Mouse (Mus musculus): Measurements from ENCODE around the gene Tlx3. TPM values are rescaled to one million over a fixed set of nuclear protein-coding genes. Genes with fewer than 3 reads are reported as not detected.
A peak's percentile ranks its signal among the peaks of the same experiment; 100 is the strongest.

Tlx3 gene
- polyA plus RNA-seq, 1 experiment from 2014 or later, result not detected

- no peak overlapping the region for H3K27ac ChIP-seq (ENCODE audit: low read depth, low read length)
- no peak overlapping the region for H3K9ac ChIP-seq (ENCODE audit: low read length)
- ATAC-seq (replicated peaks; ENCODE audit: low FRiP score) (peak; percentile 71; the same call in 1 of the 2 replicates), DNase-seq (ENCODE audit: low spot score) (no peak)
- peaks cover 4% of the 10 kb centered on the region for H3K9me3 ChIP-seq (ENCODE audit: control insufficient read depth, low read length)
- no peak overlapping the region for H3K4me2 ChIP-seq (ENCODE audit: low read depth, low read length, severe bottlenecking)
- no peak overlapping the region for H3K4me3 ChIP-seq (ENCODE audit: low read depth, low read length)
- under 1% methylated on average over 12 of the region's 12 CpGs for WGBS
- H3K36me3 ChIP-seq (ENCODE audit: control insufficient read depth, insufficient read depth, low read length), result no peaks in the 10 kb centered on the region
- H3K4me1 ChIP-seq (replicated peaks; ENCODE audit: control insufficient read depth, insufficient read depth, low read length), result 0 out of 2 replicates have a peak, but pooled peaks cover 3% of the 10 kb centered on the region
- peaks cover 59% of the 10 kb centered on the region for H3K27me3 ChIP-seq (ENCODE audit: control insufficient read depth, insufficient read depth, low read length)
Observed at GRCm38 (mm10) chr11:33193695-33194094, 9.7 kb downstream of the Tlx3 start.

DNA sequence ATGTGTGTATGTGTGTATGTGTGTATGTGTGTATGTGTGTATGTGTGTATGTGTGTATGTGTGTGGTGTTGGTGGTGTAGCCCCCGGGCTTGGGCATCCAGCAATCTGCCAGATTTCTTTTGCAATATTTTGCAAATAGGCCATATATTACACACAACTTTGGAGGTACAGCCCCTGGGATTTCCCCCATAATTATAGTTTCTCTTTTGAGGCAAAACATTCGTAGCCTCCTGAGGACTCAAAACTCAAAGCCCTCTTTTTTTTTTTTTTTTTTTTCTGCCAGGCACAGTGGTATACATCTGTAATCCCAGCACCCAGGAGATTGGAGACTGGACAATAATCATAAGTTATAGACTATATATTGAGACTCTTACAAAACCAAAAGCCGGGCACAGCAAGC lies 21.6 kb downstream of the Tlx3 start:
- Histone ChIP-seq H3K9me3 (ENCODE audit: control insufficient read depth, low read length) (no peaks in the 10 kb centered on the region), H3K36me3 (ENCODE audit: control insufficient read depth, insufficient read depth, low read length) (no peaks in the 10 kb centered on the region), H3K27me3 (ENCODE audit: control insufficient read depth, insufficient read depth, low read length) (peaks cover 7% of the 10 kb centered on the region; the same call in 1 of the 2 replicates), H3K4me1 (replicated peaks; ENCODE audit: control insufficient read depth, insufficient read depth, low read length) (no peaks in the 10 kb centered on the region), H3K4me3 (ENCODE audit: low read depth, low read length) (no peak overlapping the region), H3K27ac (ENCODE audit: low read depth, low read length) (no peak overlapping the region), H3K9ac (ENCODE audit: low read length) (no peak overlapping the region), H3K4me2 (ENCODE audit: low read depth, low read length, severe bottlenecking) (no peak overlapping the region)
- ATAC-seq (replicated peaks; ENCODE audit: low FRiP score) (no peak), DNase-seq (ENCODE audit: low spot score) (no peak)
- WGBS, result 81% methylated on average over 3 of the region's 3 CpGs

DNA sequence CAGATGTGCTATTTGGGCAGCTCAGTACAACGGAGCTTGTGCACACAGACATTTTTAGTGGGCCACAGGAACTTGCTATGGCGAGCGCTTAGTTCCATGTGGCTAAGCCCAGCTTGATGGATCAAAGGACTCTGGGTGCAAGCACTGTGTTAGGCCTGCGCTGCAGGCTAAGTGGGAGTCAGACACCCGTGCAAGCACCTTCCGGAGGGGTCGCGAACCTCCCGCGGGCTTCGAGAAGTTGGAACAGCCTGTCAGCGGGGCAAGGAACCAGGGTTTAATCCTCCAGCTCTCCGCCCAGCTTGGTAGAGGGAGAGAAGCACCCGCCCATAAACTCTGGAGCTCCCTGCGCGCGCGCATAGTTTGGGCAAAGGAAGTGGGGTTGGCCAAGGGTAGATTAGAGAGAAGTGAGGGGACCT lies 22.7 kb downstream of the Tlx3 start:
- 2% methylated on average over 18 of the region's 18 CpGs for WGBS
- Histone ChIP-seq H3K4me2 (ENCODE audit: low read depth, low read length, severe bottlenecking) (peak overlapping the region; percentile 40), H3K27me3 (ENCODE audit: control insufficient read depth, insufficient read depth, low read length) (peaks cover 7% of the 10 kb centered on the region; the same call in 1 of the 2 replicates), H3K27ac (ENCODE audit: low read depth, low read length) (no peak overlapping the region), H3K9me3 (ENCODE audit: control insufficient read depth, low read length) (no peaks in the 10 kb centered on the region), H3K4me1 (replicated peaks; ENCODE audit: control insufficient read depth, insufficient read depth, low read length) (no peaks in the 10 kb centered on the region), H3K36me3 (ENCODE audit: control insufficient read depth, insufficient read depth, low read length) (no peaks in the 10 kb centered on the region), H3K9ac (ENCODE audit: low read length) (no peak overlapping the region), H3K4me3 (ENCODE audit: low read depth, low read length) (peak overlapping the region; percentile 6; the same call in 1 of the 2 replicates)
- ATAC-seq (replicated peaks; ENCODE audit: low FRiP score) (peak; percentile 39; the same call in 1 of the 2 replicates), DNase-seq (ENCODE audit: low spot score) (peak; percentile 63)

- Histone ChIP-seq H3K4me3 (ENCODE audit: low read depth, low read length) (no peak overlapping the region), H3K27ac (ENCODE audit: low read depth, low read length) (no peak overlapping the region), H3K36me3 (ENCODE audit: control insufficient read depth, insufficient read depth, low read length) (no peaks in the 10 kb centered on the region), H3K9ac (ENCODE audit: low read length) (no peak overlapping the region), H3K4me2 (ENCODE audit: low read depth, low read length, severe bottlenecking) (no peak overlapping the region), H3K9me3 (ENCODE audit: control insufficient read depth, low read length) (no peaks in the 10 kb centered on the region), H3K27me3 (ENCODE audit: control insufficient read depth, insufficient read depth, low read length) (peaks cover 7% of the 10 kb centered on the region; the same call in 1 of the 2 replicates), H3K4me1 (replicated peaks; ENCODE audit: control insufficient read depth, insufficient read depth, low read length) (no peaks in the 10 kb centered on the region)
- ATAC-seq (replicated peaks; ENCODE audit: low FRiP score) (no peak), DNase-seq (ENCODE audit: low spot score) (no peak)
- 22% methylated on average over 1 of the region's 1 CpGs for WGBS
Observed at GRCm38 (mm10) chr11:33179802-33180201, 23.6 kb downstream of the Tlx3 start.

DNA sequence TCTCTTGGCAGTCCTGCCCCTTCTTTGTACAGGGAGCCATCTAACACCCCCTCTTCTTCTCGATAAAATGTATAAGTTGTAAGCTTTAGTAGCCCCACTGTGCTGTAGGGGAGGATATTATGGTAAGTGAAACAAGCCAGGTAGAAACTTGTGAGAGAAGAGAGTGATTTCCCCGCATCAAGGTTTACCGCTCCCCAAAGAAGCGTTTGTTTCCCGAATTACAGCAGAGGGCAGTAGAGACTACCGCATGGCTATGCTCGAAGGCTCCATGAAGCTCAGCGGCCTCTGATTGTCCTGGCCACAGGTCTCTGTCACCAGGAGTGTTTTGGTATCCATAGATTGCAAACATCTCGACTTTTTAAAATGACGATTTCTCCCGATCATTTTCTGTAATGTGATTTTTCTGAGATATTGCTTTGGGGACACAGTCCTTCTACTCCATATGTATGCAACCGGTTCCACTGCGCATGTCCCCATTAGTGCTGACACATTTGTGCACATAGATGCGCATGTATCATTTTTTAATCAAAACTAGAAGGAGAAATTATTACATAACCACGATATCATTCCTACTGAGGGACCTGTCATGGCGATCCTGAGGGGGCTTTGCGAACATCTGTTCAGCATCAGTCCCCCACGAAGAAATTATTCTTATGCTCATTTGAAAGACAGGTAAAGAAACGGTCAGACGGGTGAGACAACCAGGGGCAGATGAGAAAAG lies 26.7 kb downstream of the Tlx3 start:
- DNase-seq (ENCODE audit: low spot score) (peak; percentile 71), ATAC-seq (replicated peaks; ENCODE audit: low FRiP score) (0 out of 2 replicates have a peak, but pooled peaks have one; percentile 56)
- Histone ChIP-seq H3K4me3 (ENCODE audit: low read depth, low read length) (no peak overlapping the region), H3K9ac (ENCODE audit: low read length) (no peak overlapping the region), H3K9me3 (ENCODE audit: control insufficient read depth, low read length) (no peaks in the 10 kb centered on the region; the same call in 1 of the 2 replicates), H3K27me3 (ENCODE audit: control insufficient read depth, insufficient read depth, low read length) (peaks cover 7% of the 10 kb centered on the region; the same call in 1 of the 2 replicates), H3K4me1 (replicated peaks; ENCODE audit: control insufficient read depth, insufficient read depth, low read length) (no peaks in the 10 kb centered on the region), H3K4me2 (ENCODE audit: low read depth, low read length, severe bottlenecking) (no peak overlapping the region), H3K36me3 (ENCODE audit: control insufficient read depth, insufficient read depth, low read length) (no peaks in the 10 kb centered on the region), H3K27ac (ENCODE audit: low read depth, low read length) (no peak overlapping the region)
- 33% methylated on average over 20 of the region's 20 CpGs for WGBS

DNA sequence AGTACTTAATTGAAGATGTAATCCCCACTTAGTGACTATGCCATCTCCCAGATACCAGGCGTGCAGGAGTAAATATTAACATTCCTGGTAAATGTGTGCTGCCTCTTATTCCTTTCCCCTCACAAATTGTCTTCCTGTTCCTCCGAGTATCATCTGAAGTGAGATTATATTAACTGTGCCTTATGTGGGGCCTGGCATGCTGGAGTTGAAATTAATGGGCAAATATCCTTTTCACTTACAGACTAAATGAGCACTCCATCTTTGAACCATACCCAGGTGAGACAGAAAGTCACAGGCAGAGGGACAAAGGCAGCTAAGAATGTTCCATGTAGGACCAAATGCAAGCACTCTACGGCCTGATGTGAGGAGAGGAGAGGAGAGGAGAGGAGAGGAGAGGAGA lies 27.6 kb downstream of the Tlx3 start:
- DNase-seq (ENCODE audit: low spot score) (no peak), ATAC-seq (replicated peaks; ENCODE audit: low FRiP score) (no peak)
- 80% methylated on average over 2 of the region's 3 CpGs for WGBS
- Histone ChIP-seq H3K36me3 (ENCODE audit: control insufficient read depth, insufficient read depth, low read length) (no peaks in the 10 kb centered on the region), H3K4me2 (ENCODE audit: low read depth, low read length, severe bottlenecking) (no peak overlapping the region), H3K9me3 (ENCODE audit: control insufficient read depth, low read length) (no peaks in the 10 kb centered on the region; the same call in 1 of the 2 replicates), H3K4me3 (ENCODE audit: low read depth, low read length) (no peak overlapping the region), H3K9ac (ENCODE audit: low read length) (no peak overlapping the region), H3K4me1 (replicated peaks; ENCODE audit: control insufficient read depth, insufficient read depth, low read length) (no peaks in the 10 kb centered on the region), H3K27ac (ENCODE audit: low read depth, low read length) (no peak overlapping the region), H3K27me3 (ENCODE audit: control insufficient read depth, insufficient read depth, low read length) (peaks cover 3% of the 10 kb centered on the region; the same call in 1 of the 2 replicates)

GRCm38 (mm10) chr11:33170489-33170888 lies 32.9 kb downstream of the Tlx3 start:
- Histone ChIP-seq H3K4me1 (replicated peaks; ENCODE audit: control insufficient read depth, insufficient read depth, low read length) (no peaks in the 10 kb centered on the region), H3K9me3 (ENCODE audit: control insufficient read depth, low read length) (no peaks in the 10 kb centered on the region; the same call in 1 of the 2 replicates), H3K27ac (ENCODE audit: low read depth, low read length) (no peak overlapping the region), H3K9ac (ENCODE audit: low read length) (no peak overlapping the region), H3K4me2 (ENCODE audit: low read depth, low read length, severe bottlenecking) (no peak overlapping the region), H3K36me3 (ENCODE audit: control insufficient read depth, insufficient read depth, low read length) (no peaks in the 10 kb centered on the region), H3K27me3 (ENCODE audit: control insufficient read depth, insufficient read depth, low read length) (no peaks in the 10 kb centered on the region), H3K4me3 (ENCODE audit: low read depth, low read length) (no peak overlapping the region)
- ATAC-seq (replicated peaks; ENCODE audit: low FRiP score) (no peak), DNase-seq (ENCODE audit: low spot score) (peak; percentile 78)
- 15% methylated on average over 9 of the region's 9 CpGs for WGBS

GRCm38 (mm10) chr11:33162998-33163506 lies 40.3 kb downstream of the Tlx3 start, which contains the start of gene Npm1:
Gene Npm1, minus strand, starts transcription at chr11:33163206.
- Histone ChIP-seq H3K9me3 (ENCODE audit: control insufficient read depth, low read length) (no peaks in the 10 kb centered on the region), H3K4me1 (replicated peaks; ENCODE audit: control insufficient read depth, insufficient read depth, low read length) (no peaks in the 10 kb centered on the region; the same call in 1 of the 2 replicates), H3K4me2 (ENCODE audit: low read depth, low read length, severe bottlenecking) (peak within 1 kb of the TSS; percentile 76), H3K36me3 (ENCODE audit: control insufficient read depth, insufficient read depth, low read length) (peaks cover 5% of the 10 kb centered on the region), H3K27me3 (ENCODE audit: control insufficient read depth, insufficient read depth, low read length) (no peaks in the 10 kb centered on the region), H3K27ac (ENCODE audit: low read depth, low read length) (peak within 1 kb of the TSS; percentile 82), H3K9ac (ENCODE audit: low read length) (peak within 1 kb of the TSS; percentile 97), H3K4me3 (ENCODE audit: low read depth, low read length) (peak within 1 kb of the TSS; percentile 98)
- ATAC-seq (replicated peaks; ENCODE audit: low FRiP score) (peak; percentile 97), DNase-seq (ENCODE audit: low spot score) (peak; percentile 100)
- WGBS, result 4% methylated on average over 45 of the region's 49 CpGs
